Mouse (Mus musculus): Measurements from ENCODE around the gene 4932438H23Rik. TPM values are rescaled to one million over a fixed set of nuclear protein-coding genes. Genes with fewer than 3 reads are reported as not detected.

4932438H23Rik gene
- 1 to 10 TPM in 1 of 2 experiments, under 1 TPM in 1; 0.75 to 1.1 TPM for total RNA-seq (2021)
- long read RNA-seq, experiment 1, result 0 reads
- long read RNA-seq, experiment 2, partial matches to known transcripts, result 0 of 2 reads
- long read RNA-seq, experiment 2, other reads (novel, unspliced or antisense), result 0 of 2 reads

GRCm38 (mm10) chr16:91095022-91095421, at the start of gene 4932438H23Rik:
4932438H23Rik (minus strand) TSS chr16:91095122.
- DNase-seq (ENCODE audit: low spot score in 2 of 2), result no peak

- DNase-seq (ENCODE audit: low spot score in 2 of 2), result no peak
These were observed 46.2 kb upstream of the 4932438H23Rik start for GRCm38 (mm10) chr16:91140991-91141630.

- no peak for DNase-seq (ENCODE audit: low spot score in 2 of 2)
These were observed 45.5 kb upstream of the 4932438H23Rik start for GRCm38 (mm10) chr16:91140457-91140856.

GRCm38 (mm10) chr16:91140056-91140455, 45.1 kb upstream of the 4932438H23Rik start:
- DNase-seq (ENCODE audit: low spot score in 2 of 2), result no peak

GRCm38 (mm10) chr16:91139481-91139880, 44.6 kb upstream of the 4932438H23Rik start:
- no peak for DNase-seq (ENCODE audit: low spot score in 2 of 2)

- DNase-seq (ENCODE audit: low spot score in 2 of 2), result no peak
These were observed 43.8 kb upstream of the 4932438H23Rik start for GRCm38 (mm10) chr16:91138736-91139135.

- DNase-seq (ENCODE audit: low spot score in 2 of 2), result no peak
These were observed 43.2 kb upstream of the 4932438H23Rik start for GRCm38 (mm10) chr16:91138151-91138550.

GRCm38 (mm10) chr16:91136607-91137006, 41.7 kb upstream of the 4932438H23Rik start:
- no peak for DNase-seq (ENCODE audit: low spot score in 2 of 2)

GRCm38 (mm10) chr16:91129916-91130315, 35.0 kb upstream of the 4932438H23Rik start:
- DNase-seq (ENCODE audit: low spot score in 2 of 2), result no peak

GRCm38 (mm10) chr16:91128431-91128830, 33.5 kb upstream of the 4932438H23Rik start:
- no peak for DNase-seq (ENCODE audit: low spot score in 2 of 2)

- no peak for DNase-seq (ENCODE audit: low spot score in 2 of 2)
These were observed 32.0 kb upstream of the 4932438H23Rik start for GRCm38 (mm10) chr16:91126734-91127524.

GRCm38 (mm10) chr16:91124256-91124655, 29.3 kb upstream of the 4932438H23Rik start:
- DNase-seq (ENCODE audit: low spot score in 2 of 2), result no peak

GRCm38 (mm10) chr16:91123821-91124220, 28.9 kb upstream of the 4932438H23Rik start:
- no peak for DNase-seq (ENCODE audit: low spot score in 2 of 2)

- no peak for DNase-seq (ENCODE audit: low spot score in 2 of 2)
These were observed 25.0 kb upstream of the 4932438H23Rik start for GRCm38 (mm10) chr16:91119879-91120278.

GRCm38 (mm10) chr16:91116696-91117095, 21.8 kb upstream of the 4932438H23Rik start:
- DNase-seq (ENCODE audit: low spot score in 2 of 2), result no peak

- DNase-seq (ENCODE audit: low spot score in 2 of 2), result no peak
These were observed 21.1 kb upstream of the 4932438H23Rik start for GRCm38 (mm10) chr16:91116006-91116405.

- no peak for DNase-seq (ENCODE audit: low spot score in 2 of 2)
These were observed 16.1 kb upstream of the 4932438H23Rik start for GRCm38 (mm10) chr16:91110999-91111535.

- no peak for DNase-seq (ENCODE audit: low spot score in 2 of 2)
These were observed 12.7 kb upstream of the 4932438H23Rik start for GRCm38 (mm10) chr16:91107608-91108007.

- DNase-seq (ENCODE audit: low spot score in 2 of 2), result no peak
These were observed 10.6 kb upstream of the 4932438H23Rik start for GRCm38 (mm10) chr16:91105481-91106051.

GRCm38 (mm10) chr16:91104821-91105480, 10.0 kb upstream of the 4932438H23Rik start:
- no peak for DNase-seq (ENCODE audit: low spot score in 2 of 2)

- no peak for DNase-seq (ENCODE audit: low spot score in 2 of 2)
These were observed 8.5 kb upstream of the 4932438H23Rik start for GRCm38 (mm10) chr16:91103386-91103785.

Measured in left cerebral cortex, adult 18-20 months (tissue).